Mouse (Mus musculus) heart, adult 10 weeks (tissue): ENCODE results near the gene Plscr1. TPM values are rescaled to one million over a fixed set of nuclear protein-coding genes. Genes with fewer than 3 reads are reported as not detected.

ENCODE experiments used
- polyA plus RNA-seq: library from polyadenylated mRNA; stranded (reverse); fragments of 350-450 nt; fragmentation: Illumina TruSeq; extraction: RNeasy Lipid Tissue Mini Kit (QIAGEN cat#74804); gene quantifications from one replicate; pipeline ENCODE4 v1.2.3, GENCODE M21; 2014; ENCODE audit warnings: low read depth, low replicate concordance

Plscr1 gene
- 18.8 TPM for polyA plus RNA-seq

DNA sequence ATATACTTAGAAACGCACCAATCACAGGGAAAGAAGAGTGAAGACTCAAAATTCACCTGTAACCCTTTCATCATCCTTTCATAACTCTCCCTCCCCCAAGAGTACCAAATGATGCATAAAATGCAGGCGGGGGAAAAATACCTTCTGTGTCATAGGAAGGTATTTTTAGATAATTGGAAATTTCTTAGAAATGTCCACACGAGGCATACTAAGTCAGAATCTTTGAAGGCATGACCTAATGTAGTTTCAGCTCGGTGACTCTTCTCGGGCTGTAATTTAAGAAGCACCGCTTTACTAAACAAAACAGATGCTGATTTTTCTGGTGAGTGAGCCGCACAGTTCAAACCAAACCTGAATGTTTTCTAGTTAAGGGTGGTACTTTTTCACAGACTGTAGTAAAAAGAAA is at the start of gene Plscr1:
TSS of gene Plscr1 (plus strand) at position 304 of the 406 bp plus-strand sequence.

DNA sequence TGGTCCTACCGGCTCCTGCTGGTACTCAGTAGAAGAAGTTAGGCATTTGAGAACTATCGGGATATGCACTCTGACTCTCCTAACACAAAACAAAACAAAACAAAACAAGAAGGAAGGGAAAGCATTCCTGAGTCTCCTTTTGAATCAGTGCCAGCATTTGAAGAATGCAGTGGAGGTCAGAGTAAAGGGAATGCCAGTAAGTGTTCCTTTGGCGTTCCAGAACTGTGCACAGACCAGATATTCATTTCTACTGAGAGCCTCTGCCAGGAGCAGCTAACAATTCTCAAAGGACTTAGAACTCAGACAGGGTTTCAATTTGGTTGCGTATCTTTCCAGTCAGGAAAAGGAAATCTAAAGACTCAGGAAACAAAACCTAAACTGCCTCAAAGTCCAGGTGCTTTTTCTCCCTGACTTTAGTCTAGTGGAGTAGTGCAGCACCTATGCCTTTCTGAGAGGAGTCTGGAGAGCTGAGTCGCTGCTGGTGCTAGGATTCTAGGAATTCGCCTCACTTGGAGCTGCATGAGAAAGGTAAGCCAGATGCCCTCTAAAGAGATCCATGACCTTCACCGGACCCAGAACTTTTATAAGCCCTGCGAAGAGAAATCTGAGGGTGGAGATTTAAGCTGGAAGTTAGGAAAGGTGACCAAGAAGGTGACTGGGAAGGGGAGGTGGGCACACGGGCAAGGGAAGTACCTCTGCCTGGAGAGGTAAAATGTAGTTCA is 26.1 kb downstream of the Plscr1 start, which contains the start of gene Plscr2:
TSS of gene Plscr2 (plus strand) at position 117 of the 722 bp plus-strand sequence.

DNA sequence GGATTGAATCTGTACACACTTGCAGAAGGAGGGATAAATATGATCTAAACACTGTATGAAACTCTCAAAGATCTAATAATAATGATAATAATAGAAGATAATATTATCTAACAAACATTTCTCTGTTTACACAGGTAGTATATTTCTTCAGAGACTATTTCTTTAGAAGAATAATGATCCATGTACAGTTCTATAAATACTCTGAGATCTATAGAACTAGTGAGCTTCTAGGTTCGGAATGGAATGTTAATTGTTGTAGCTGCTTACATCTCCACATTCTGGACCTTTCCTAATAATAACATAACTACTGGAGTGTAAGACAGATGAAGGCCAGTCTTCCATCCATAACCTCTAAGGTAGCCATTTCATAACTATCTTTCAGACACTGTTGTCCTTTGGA is 59.5 kb downstream of the Plscr1 start, which contains the start of gene 1700057G04Rik:
TSS of gene 1700057G04Rik (plus strand) at position 301 of the 400 bp plus-strand sequence.

Other genes with a start within 250 kb of the Plscr1 start
- not detected for gene Plscr5, start 56.8 kb upstream of the Plscr1 start, polyA plus RNA-seq
- gene Plscr2, start 25.9 kb downstream of the Plscr1 start, polyA plus RNA-seq: 28.8 TPM
- gene 1700057G04Rik, start 59.6 kb downstream of the Plscr1 start, polyA plus RNA-seq: not detected
- gene Plscr4, start 207.6 kb downstream of the Plscr1 start, polyA plus RNA-seq: 12.7 TPM